Mouse (Mus musculus) c-Kit-positive CD71-positive TER-119-negative erythroid progenitor cells, embryonic 14.5 days (primary cell): ENCODE data around the gene Gramd1b.
"Not testable (repeated sequence)": the region's sequence is repeated elsewhere in the genome, so short reads cannot be mapped to it uniquely, and the experiment has no call there.

Experiments used
- DNase-seq: peaks from one replicate; pipeline ENCODE4 v3.0.0-alpha.2; 2013; ENCODE audit warnings: low read depth

The Gramd1b gene

DNA sequence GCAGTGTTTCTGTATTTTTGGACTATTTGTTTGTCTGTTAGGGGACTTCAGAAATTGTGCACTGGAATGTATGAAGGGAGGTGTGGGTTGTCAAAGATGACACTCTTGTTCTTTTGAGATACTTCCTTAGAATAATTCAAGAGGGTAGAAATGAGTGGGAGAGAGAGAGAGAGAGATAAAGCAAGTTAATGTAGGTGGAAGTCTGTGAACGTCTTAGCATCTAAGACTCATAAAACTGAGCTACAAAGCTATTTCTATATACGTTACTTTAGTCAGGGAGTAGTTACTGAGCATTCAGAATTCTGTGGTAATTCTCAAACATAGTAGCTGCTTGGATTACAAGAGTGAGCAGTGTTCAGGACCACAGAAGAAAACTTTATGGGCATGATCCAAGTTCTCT lies 19.2 kb downstream of the Gramd1b start:
- no peak for DNase-seq

GRCm38 (mm10) chr9:40509479-40509878 lies 21.7 kb downstream of the Gramd1b start:
- DNase-seq = no peak

DNA sequence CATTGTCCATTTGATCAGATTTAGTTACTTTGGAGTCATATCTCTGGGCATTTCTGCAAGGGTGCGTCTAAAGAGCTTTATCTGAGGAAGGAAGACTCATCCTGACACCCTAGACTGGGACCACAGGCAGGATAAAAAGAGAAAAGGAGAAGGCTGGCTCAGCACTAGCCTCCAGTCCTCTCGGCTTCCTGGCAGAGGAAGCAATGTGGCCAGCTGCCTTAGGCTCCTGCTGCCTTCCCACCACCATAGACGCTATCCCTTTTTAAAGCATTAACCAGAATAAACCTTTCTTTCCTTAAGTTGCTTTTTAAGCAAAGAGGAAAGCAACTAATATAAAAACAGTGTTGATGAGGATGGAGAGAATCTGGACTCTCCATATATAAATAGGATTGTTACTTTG lies 24.6 kb downstream of the Gramd1b start:
- DNase-seq = no peak

DNA sequence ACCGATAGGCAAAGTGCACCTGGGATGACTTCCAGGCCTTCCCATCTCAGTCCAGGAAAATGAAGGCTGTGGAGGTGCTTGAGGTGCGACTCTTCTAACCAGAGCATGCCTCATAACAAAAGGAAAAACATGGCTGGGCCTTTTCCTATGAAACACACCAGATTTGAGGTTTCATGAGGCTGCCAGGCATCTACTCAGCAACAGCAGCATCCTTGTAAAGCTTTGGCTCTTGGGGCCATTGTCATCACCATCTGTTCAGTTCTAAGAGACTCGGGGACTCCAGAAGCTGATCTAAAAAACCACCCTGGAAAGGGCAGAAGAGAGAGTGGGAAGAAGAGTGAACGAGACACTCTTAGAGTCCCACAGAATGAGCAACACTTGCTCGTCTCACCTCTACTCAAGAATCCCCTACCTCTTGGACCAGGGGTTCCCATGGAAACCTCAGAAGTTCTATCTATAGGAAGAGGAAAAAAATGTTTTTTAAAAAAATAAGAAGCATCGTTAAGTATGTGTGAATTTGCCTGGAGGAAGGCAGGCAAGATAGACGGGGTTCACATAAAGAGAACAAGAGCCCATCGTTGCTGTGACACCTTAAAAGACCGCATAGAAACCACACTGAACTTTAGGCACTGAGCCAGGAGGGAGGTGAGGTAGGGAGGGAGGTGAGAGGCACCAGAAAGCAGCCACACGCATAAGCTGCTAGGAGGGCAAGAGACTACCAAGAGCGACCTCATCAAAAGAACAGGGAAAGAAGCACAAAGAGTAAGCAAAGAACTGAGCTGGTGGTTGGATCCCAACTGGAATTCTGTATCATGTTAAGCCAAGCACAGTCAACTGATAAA lies 25.5 kb downstream of the Gramd1b start:
- DNase-seq = no peak

DNA sequence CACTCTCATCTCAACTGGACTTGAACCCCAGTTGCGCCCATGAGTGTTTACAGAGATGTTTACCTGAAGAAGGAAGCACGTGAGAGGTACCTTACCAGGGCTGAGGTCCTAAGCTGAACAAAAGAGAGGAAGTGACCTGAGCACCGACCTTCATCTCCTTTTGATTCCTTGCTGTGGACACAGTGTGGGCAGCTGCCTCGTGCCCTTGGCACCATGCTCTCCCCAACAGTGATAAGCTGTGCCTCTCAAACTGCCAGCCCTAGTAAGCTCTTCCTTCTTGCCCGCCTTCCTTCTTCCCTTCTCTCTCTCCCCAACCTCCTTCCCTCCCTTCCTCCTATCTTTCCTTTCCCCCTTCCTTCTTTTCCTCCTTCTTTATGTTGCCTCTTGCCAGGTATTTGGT lies 26.3 kb downstream of the Gramd1b start:
- no peak for DNase-seq

DNA sequence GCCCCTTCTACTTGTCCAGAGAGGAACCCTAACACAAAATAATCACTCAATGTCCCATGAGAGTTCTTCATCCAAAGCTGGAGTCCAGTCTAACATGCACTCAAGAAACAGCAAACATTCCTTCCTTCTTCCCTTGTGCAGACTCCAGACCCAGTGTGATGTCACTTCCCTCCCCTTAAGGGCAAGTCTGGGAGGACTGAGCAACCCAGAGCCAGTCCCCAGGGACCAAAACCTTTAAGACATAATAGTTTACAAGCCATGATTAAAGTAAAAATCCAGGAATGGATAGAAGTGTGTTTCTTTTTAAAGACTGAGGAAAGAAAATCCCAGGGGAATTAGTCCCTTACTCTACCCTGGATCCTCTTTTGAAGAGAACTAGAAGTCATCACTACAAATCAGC lies 30.5 kb downstream of the Gramd1b start:
- no peak for DNase-seq

- DNase-seq = not testable (repeated sequence)
Measured at GRCm38 (mm10) chr9:40482351-40483084, 48.7 kb downstream of the Gramd1b start.

GRCm38 (mm10) chr9:40481271-40481670 lies 49.9 kb downstream of the Gramd1b start:
- no peak for DNase-seq

- no peak for DNase-seq
Measured at GRCm38 (mm10) chr9:40479333-40479732, 51.9 kb downstream of the Gramd1b start.

- no peak for DNase-seq
Measured at GRCm38 (mm10) chr9:40478146-40478900, 52.9 kb downstream of the Gramd1b start.

DNA sequence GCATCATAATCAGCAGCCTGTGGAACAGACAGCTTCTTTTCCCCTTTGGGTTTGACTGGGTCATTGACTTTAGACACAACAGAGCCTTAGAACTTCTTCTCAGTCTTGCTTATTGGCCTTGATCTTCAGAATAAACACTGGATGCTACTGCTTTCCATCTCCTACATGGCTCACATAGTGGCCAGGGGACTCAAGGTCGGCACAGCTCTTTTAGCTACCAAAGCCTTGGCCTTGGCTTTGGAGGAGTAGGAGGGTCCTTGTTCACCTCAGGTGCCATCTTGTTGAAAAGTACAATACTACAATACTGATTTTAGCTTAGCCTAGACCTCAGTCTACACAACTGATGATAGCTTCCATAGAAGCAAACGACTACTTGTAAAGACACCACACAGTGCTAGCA lies 53.6 kb downstream of the Gramd1b start:
- no peak for DNase-seq

DNA sequence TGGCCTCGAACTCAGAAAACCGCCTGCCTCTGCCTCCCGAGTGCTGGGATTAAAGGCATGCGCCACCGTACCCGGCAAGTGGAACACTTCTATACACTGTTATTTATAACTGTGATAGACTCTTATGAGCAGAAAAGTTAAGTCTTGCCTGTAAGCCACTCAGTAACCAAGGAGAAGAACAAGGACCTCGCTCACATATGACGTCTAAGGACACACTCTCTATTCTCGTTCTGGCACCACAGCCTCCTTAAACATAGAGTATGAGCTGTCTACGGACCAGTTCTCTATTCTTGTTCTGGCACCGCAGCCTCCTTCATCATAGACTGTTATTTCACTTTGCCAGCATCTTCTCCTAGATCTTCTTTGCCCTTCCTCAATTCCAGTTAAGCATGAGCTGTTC lies 55.1 kb downstream of the Gramd1b start:
- no peak for DNase-seq

DNA sequence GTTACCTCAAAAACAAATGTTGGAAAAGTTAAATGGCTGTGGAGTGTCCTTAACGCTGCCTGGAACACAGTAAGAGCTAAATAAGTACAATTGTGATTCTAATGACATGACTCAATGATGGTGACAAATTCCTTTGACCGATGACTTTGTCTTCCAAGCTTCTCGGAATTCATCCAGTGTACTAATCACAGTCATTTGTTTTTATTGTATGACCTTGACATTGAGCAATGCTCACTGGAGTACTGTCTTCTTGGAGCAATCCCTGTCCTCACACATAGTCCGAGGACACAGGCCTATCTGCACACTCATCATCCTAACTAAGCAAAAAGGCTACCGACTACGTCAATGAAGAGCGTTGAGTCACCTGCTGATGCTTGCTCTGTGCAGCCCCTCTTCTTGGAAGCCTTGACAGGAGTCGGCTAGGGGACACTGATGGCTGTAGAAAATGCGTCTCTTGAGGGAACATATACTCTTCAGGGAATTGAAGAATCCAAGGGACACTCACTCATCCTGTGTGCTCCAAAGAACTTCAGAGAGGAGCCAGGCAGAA lies 58.1 kb downstream of the Gramd1b start:
- DNase-seq = no peak

DNA sequence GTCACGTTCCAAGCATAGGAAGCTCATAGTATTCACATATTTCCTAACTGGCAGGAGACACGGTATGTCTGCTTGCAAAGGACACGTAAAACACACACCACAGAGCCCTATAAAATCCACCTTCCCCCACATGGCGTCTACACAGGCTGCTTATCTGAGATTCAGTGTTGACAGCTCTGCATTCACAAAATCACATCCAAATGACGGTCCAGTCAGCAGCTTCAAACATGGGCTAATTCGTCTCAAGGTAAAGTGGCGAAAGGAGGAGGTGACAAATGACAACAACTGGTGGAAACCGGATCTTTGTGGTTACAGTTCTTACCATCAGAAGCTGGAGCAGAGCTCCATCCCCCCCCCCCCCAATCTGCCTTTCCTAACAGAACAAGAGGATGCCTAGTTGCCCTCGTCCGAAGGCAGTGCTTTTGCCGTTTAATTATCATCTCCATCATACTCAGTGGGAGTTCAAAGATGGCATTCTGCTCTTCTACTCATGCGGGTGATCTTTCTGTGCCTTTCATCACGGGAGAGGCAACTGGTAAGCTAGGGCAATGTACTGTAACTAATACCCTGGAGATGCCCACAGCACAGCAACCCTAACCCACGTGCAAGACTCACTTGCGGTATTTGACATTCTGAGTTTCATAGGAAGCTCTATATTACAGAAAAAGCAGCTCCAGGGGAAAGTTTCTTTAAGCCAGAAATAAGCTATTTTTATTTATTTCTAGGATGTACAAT lies 61.6 kb downstream of the Gramd1b start:
- no peak for DNase-seq

- no peak for DNase-seq
Measured at GRCm38 (mm10) chr9:40466782-40467181, 64.4 kb downstream of the Gramd1b start.

- no peak for DNase-seq
Measured at GRCm38 (mm10) chr9:40465596-40465995, 65.6 kb downstream of the Gramd1b start.

GRCm38 (mm10) chr9:40462401-40462800 lies 68.8 kb downstream of the Gramd1b start:
- no peak for DNase-seq

GRCm38 (mm10) chr9:40460781-40461180 lies 70.4 kb downstream of the Gramd1b start:
- DNase-seq = no peak

GRCm38 (mm10) chr9:40459304-40460280 lies 71.6 kb downstream of the Gramd1b start:
- DNase-seq = no peak

GRCm38 (mm10) chr9:40458559-40459303 lies 72.5 kb downstream of the Gramd1b start:
- no peak for DNase-seq
